ENCODE assay signal across 9 mouse cellular contexts in the genomic region with DNA sequence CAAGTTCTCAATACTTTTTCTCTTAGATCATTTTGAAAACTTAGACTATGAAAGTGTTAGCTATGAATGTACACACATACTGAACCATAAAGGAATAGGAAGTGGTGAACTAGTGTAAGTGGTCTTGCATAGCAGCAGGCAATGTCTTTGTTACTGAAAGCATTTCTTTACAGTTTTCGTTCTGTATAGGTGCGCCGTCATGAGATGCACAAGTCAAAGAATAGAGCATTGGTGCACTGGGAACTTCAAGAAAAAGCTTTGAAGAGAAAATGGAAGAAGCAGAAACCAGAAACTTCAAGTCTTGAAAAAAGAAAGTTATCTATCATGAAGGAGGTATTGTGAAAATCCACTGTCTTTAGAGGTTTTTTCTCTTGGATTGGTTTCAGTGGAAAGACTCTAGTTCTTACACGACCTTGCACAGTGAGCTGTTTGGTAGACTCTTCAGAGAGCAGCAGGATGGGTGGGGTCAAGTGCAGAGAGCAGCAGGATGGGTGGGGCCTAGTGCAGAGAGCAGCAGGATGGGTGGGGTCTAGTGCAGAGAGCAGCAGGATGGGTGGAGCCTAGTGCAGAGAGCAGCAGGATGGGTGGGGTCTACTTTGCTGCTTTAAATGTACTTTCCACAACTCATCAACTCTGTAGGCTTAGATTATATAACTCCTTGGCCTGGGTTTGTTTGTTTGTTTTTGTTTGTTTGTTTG. TPM values are rescaled to one million over a fixed set of nuclear protein-coding genes. Genes with fewer than 3 reads are reported as not detected.
DNase-seq lines count a peak whose midpoint lies in the region; ATAC-seq lines count a peak whose summit lies in the region.
"Had no signal": no experiment of that assay in that cellular context is flagged by ENCODE, and none has a peak within 500 bp of the region (broad histone marks: within the 10 kb centered on the region; RNA-seq: fewer than 3 reads in every experiment).

No protein-coding gene starts in this region.

- peak; percentile 89 for ATAC-seq in activated CD4-positive, CD25-positive, alpha-beta regulatory T cell, adult 4 months
- ATAC-seq in heart, embryonic 16.5 days (replicated peaks; ENCODE audit: extremely low read depth, insufficient read depth, low FRiP score) = peak; percentile 72; the same call in 1 of the 2 replicates
- ATAC-seq in liver, embryonic 12.5 days = peak; percentile 100
- no peak for ATAC-seq in forebrain, embryonic 11.5 days (replicated peaks; ENCODE audit: low FRiP score)
- no peak for ATAC-seq in neural tube, embryonic 15.5 days (ENCODE audit: low FRiP score)

- peak; percentile 63 to 66 for DNase-seq in CD8-positive naive resting alpha-beta T cell, adult 2 months (ENCODE audit: low read depth in 2 of 2, low spot score in 2 of 2)
- peak; percentile 70 to 77 for DNase-seq in spleen, postnatal 4 days (ENCODE audit: low spot score in 2 of 2)
- no peak for DNase-seq in forebrain, embryonic 11.5 days (ENCODE audit: low spot score)
- no peak for DNase-seq in left cerebral cortex, postnatal 14 days (ENCODE audit: low spot score in 2 of 2)

- H3K9ac ChIP-seq in heart, embryonic 16.5 days (ENCODE audit: low read length) = no peak overlapping the region
- H3K9ac ChIP-seq in liver, embryonic 12.5 days = no peak overlapping the region
- no peak overlapping the region for H3K9ac ChIP-seq in forebrain, embryonic 11.5 days (ENCODE audit: low read length)
- H3K9ac ChIP-seq in neural tube, embryonic 15.5 days (replicated peaks) = no peak overlapping the region

- H3K9me3 ChIP-seq in heart, embryonic 16.5 days (replicated peaks; ENCODE audit: control insufficient read depth, low read length) = no peaks in the 10 kb centered on the region
- no peaks in the 10 kb centered on the region for H3K9me3 ChIP-seq in liver, embryonic 12.5 days (replicated peaks)
- no peaks in the 10 kb centered on the region for H3K9me3 ChIP-seq in forebrain, embryonic 11.5 days (ENCODE audit: control insufficient read depth, low read length)
- H3K9me3 ChIP-seq in neural tube, embryonic 15.5 days (replicated peaks) = no peaks in the 10 kb centered on the region

- no peaks in the 10 kb centered on the region for H3K4me1 ChIP-seq in heart, embryonic 16.5 days (ENCODE audit: control insufficient read depth, insufficient read depth, low read length)
- H3K4me1 ChIP-seq in liver, embryonic 12.5 days = peaks cover 24% of the 10 kb centered on the region
- H3K4me1 ChIP-seq in forebrain, embryonic 11.5 days (replicated peaks; ENCODE audit: control insufficient read depth, insufficient read depth, low read length) = no peaks in the 10 kb centered on the region
- no peaks in the 10 kb centered on the region for H3K4me1 ChIP-seq in neural tube, embryonic 15.5 days

- no peak overlapping the region for H3K27ac ChIP-seq in heart, embryonic 16.5 days (ENCODE audit: low read length)
- 0 out of 2 replicates have a peak overlapping the region, but pooled peaks have one; percentile 19 for H3K27ac ChIP-seq in liver, embryonic 12.5 days
- no peak overlapping the region for H3K27ac ChIP-seq in forebrain, embryonic 11.5 days (ENCODE audit: low read depth, low read length)
- H3K27ac ChIP-seq in neural tube, embryonic 15.5 days (replicated peaks) = no peak overlapping the region

- H3K4me3 ChIP-seq in heart, embryonic 16.5 days (ENCODE audit: low read length) = no peak overlapping the region
- H3K4me3 ChIP-seq in liver, embryonic 12.5 days = no peak overlapping the region; the same call in 1 of the 2 replicates
- H3K4me3 ChIP-seq in forebrain, embryonic 11.5 days (ENCODE audit: low read depth, low read length) = no peak overlapping the region
- H3K4me3 ChIP-seq in neural tube, embryonic 15.5 days (replicated peaks) = no peak overlapping the region

- peaks cover 8% of the 10 kb centered on the region; the same call in 1 of the 2 replicates for H3K36me3 ChIP-seq in heart, embryonic 16.5 days (ENCODE audit: control insufficient read depth, insufficient read depth)
- H3K36me3 ChIP-seq in liver, embryonic 12.5 days = peaks cover 28% of the 10 kb centered on the region
- H3K36me3 ChIP-seq in forebrain, embryonic 11.5 days (ENCODE audit: control insufficient read depth, insufficient read depth, low read length) = no peaks in the 10 kb centered on the region; the same call in 1 of the 2 replicates
- H3K36me3 ChIP-seq in neural tube, embryonic 15.5 days = peaks cover 10% of the 10 kb centered on the region

- H3K27me3 ChIP-seq in heart, embryonic 16.5 days (ENCODE audit: control insufficient read depth, insufficient read depth, low read length) = no peaks in the 10 kb centered on the region
- no peaks in the 10 kb centered on the region for H3K27me3 ChIP-seq in liver, embryonic 12.5 days (replicated peaks)
- no peaks in the 10 kb centered on the region for H3K27me3 ChIP-seq in forebrain, embryonic 11.5 days (ENCODE audit: control insufficient read depth, insufficient read depth, low read length)
- no peaks in the 10 kb centered on the region for H3K27me3 ChIP-seq in neural tube, embryonic 15.5 days (replicated peaks)

- intact Hi-C loops in left cerebral cortex, postnatal 14 days (cut with DNase I) = loop anchor here (10.0 kb wide), 1 partner anchor 213 kb away; no protein-coding TSS in a partner anchor

- 71% methylated on average over 4 of the region's 4 CpGs for WGBS in heart, embryonic 16.5 days
- WGBS in liver, embryonic 12.5 days (ENCODE audit: insufficient replicate concordance) = 63% methylated on average over 4 of the region's 4 CpGs
- WGBS in forebrain, embryonic 11.5 days = 73% methylated on average over 4 of the region's 4 CpGs
- WGBS in neural tube, embryonic 15.5 days = 76% methylated on average over 4 of the region's 4 CpGs

- H3K4me2 ChIP-seq in heart, embryonic 16.5 days (ENCODE audit: low read depth, low read length) = no peak overlapping the region
- H3K4me2 ChIP-seq in liver, embryonic 12.5 days = peak overlapping the region; percentile 38
- H3K4me2 ChIP-seq in forebrain, embryonic 11.5 days (ENCODE audit: low read depth, low read length, severe bottlenecking) = no peak overlapping the region
- no peak overlapping the region for H3K4me2 ChIP-seq in neural tube, embryonic 15.5 days

RNA-seq across cellular contexts. Expression of gene Spice1, which starts 10.8 kb away (rescaled TPM):
- polyA plus RNA-seq in activated CD4-positive, CD25-positive, alpha-beta regulatory T cell, adult 4 months (2017; shearing (Covaris generic)) = 10 to 100 TPM; 17.8 to 22.0 TPM
- 19.1 and 21.8 TPM in 2 replicates for polyA plus RNA-seq in heart, embryonic 16.5 days (2015; fragmentation: Nextera tagmentation; extraction: Ambion mirVana)
- polyA plus RNA-seq in liver, embryonic 12.5 days (2016; fragmentation: Nextera tagmentation; extraction: Ambion mirVana) = 14.1 and 15.6 TPM in 2 replicates
- 42.8 and 45.7 TPM in 2 replicates for polyA plus RNA-seq in forebrain, embryonic 11.5 days (2014; fragmentation: Nextera tagmentation; extraction: Ambion mirVana)
- 12.1 and 15.1 TPM in 2 replicates for polyA plus RNA-seq in neural tube, embryonic 15.5 days (2015; fragmentation: Nextera tagmentation; extraction: Ambion mirVana)
- total RNA-seq in left cerebral cortex, postnatal 14 days (2021) = 10 to 100 TPM; 13.8 to 16.4 TPM

RNA-seq across cellular contexts. Expression of gene Sidt1, which starts 24.7 kb away (rescaled TPM):
- polyA plus RNA-seq in activated CD4-positive, CD25-positive, alpha-beta regulatory T cell, adult 4 months (2017; shearing (Covaris generic)) = 10 to 100 TPM; 21.3 to 30.8 TPM
- 0.64 and 0.80 TPM in 2 replicates for polyA plus RNA-seq in heart, embryonic 16.5 days (2015; fragmentation: Nextera tagmentation; extraction: Ambion mirVana)
- polyA plus RNA-seq in liver, embryonic 12.5 days (2016; fragmentation: Nextera tagmentation; extraction: Ambion mirVana) = not detected in 2 replicates
- polyA plus RNA-seq in forebrain, embryonic 11.5 days (2014; fragmentation: Nextera tagmentation; extraction: Ambion mirVana) = 0.13 TPM in 1 of 2 replicates, not detected in the other
- polyA plus RNA-seq in neural tube, embryonic 15.5 days (2015; fragmentation: Nextera tagmentation; extraction: Ambion mirVana) = 13.3 and 15.4 TPM in 2 replicates
- 10 to 100 TPM; 56.1 to 65.6 TPM for total RNA-seq in left cerebral cortex, postnatal 14 days (2021)

RNA-seq across cellular contexts. Expression of gene Cfap44, which starts 36.9 kb away (rescaled TPM):
- polyA plus RNA-seq in activated CD4-positive, CD25-positive, alpha-beta regulatory T cell, adult 4 months (2017; shearing (Covaris generic)) = not detected
- polyA plus RNA-seq in heart, embryonic 16.5 days (2015; fragmentation: Nextera tagmentation; extraction: Ambion mirVana) = 0.20 and 0.22 TPM in 2 replicates
- 0.41 and 0.84 TPM in 2 replicates for polyA plus RNA-seq in liver, embryonic 12.5 days (2016; fragmentation: Nextera tagmentation; extraction: Ambion mirVana)
- polyA plus RNA-seq in forebrain, embryonic 11.5 days (2014; fragmentation: Nextera tagmentation; extraction: Ambion mirVana) = 1.5 and 1.9 TPM in 2 replicates
- 3.0 TPM in 2 replicates for polyA plus RNA-seq in neural tube, embryonic 15.5 days (2015; fragmentation: Nextera tagmentation; extraction: Ambion mirVana)
- 1 to 10 TPM; 4.1 to 5.8 TPM for total RNA-seq in left cerebral cortex, postnatal 14 days (2021)
- total RNA-seq: gastrocnemius, postnatal 36 days had no signal

Comparison
In these comparisons a context has a peak if more than half of its experiments do, and no peak if none do; other contexts are left out.
1. DNase-seq: peak in CD8-positive naive resting alpha-beta T cell, adult 2 months (2 of 2) and spleen, postnatal 4 days (2 of 2); none in forebrain, embryonic 11.5 days (single experiment) and left cerebral cortex, postnatal 14 days (0 of 2).
2. ATAC-seq: peak in activated CD4-positive, CD25-positive, alpha-beta regulatory T cell, adult 4 months (single experiment), heart, embryonic 16.5 days (single experiment) and liver, embryonic 12.5 days (single experiment); none in forebrain, embryonic 11.5 days (single experiment) and neural tube, embryonic 15.5 days (single experiment).